Mouse (Mus musculus): ENCODE results near the gene Paqr6. TPM values are rescaled to one million over a fixed set of nuclear protein-coding genes. Genes with fewer than 3 reads are reported as not detected.

Paqr6 gene
- polyA plus RNA-seq, 1 experiment from 2014 or later: 8.5 TPM

- H3K9me3 ChIP-seq (ENCODE audit: control insufficient read depth, low read length): no peaks in the 10 kb centered on the region
- no peak overlapping the region for H3K4me3 ChIP-seq (ENCODE audit: low read length)
- ATAC-seq (ENCODE audit: low FRiP score, low TSS enrichment): no peak
- no peak overlapping the region for H3K9ac ChIP-seq (ENCODE audit: low read depth, low read length)
- peaks cover 70% of the 10 kb centered on the region for H3K36me3 ChIP-seq (ENCODE audit: control insufficient read depth, insufficient read depth, low read length)
- no peak overlapping the region for H3K4me2 ChIP-seq (replicated peaks; ENCODE audit: low read depth, low read length)
- H3K4me1 ChIP-seq (ENCODE audit: control insufficient read depth, insufficient read depth, low read length): no peaks in the 10 kb centered on the region
- no peaks in the 10 kb centered on the region for H3K27me3 ChIP-seq (ENCODE audit: control insufficient read depth, insufficient read depth, low read length)
- no peak overlapping the region for H3K27ac ChIP-seq (ENCODE audit: low read depth, low read length)
- 92% methylated on average over 4 of the region's 4 CpGs for WGBS
Observed at GRCm38 (mm10) chr3:88415668-88416067, 51.3 kb downstream of the Paqr6 start.

GRCm38 (mm10) chr3:88418016-88418415 is 53.6 kb downstream of the Paqr6 start:
- Histone ChIP-seq H3K4me3 (ENCODE audit: low read length) (no peak overlapping the region), H3K4me1 (ENCODE audit: control insufficient read depth, insufficient read depth, low read length) (peaks cover 6% of the 10 kb centered on the region; the same call in 1 of the 2 replicates), H3K27ac (ENCODE audit: low read depth, low read length) (no peak overlapping the region), H3K9me3 (ENCODE audit: control insufficient read depth, low read length) (no peaks in the 10 kb centered on the region), H3K4me2 (replicated peaks; ENCODE audit: low read depth, low read length) (no peak overlapping the region), H3K27me3 (ENCODE audit: control insufficient read depth, insufficient read depth, low read length) (no peaks in the 10 kb centered on the region), H3K36me3 (ENCODE audit: control insufficient read depth, insufficient read depth, low read length) (peaks cover 71% of the 10 kb centered on the region), H3K9ac (ENCODE audit: low read depth, low read length) (no peak overlapping the region)
- no peak for ATAC-seq (ENCODE audit: low FRiP score, low TSS enrichment)
- 89% methylated on average over 6 of the region's 6 CpGs for WGBS

Other genes starting within 250 kb of the Paqr6 start
- gene Mef2d, start 222.2 kb upstream of the Paqr6 start, polyA plus RNA-seq (2014; fragmentation: Nextera tagmentation; extraction: Ambion mirVana): 12.6 and 21.8 TPM in 2 replicates
- gene Rhbg, start 109.9 kb upstream of the Paqr6 start, polyA plus RNA-seq (2014; fragmentation: Nextera tagmentation; extraction: Ambion mirVana): 2.2 and 3.7 TPM in 2 replicates
- gene Gm38392, start 77.4 kb upstream of the Paqr6 start, polyA plus RNA-seq (2014; fragmentation: Nextera tagmentation; extraction: Ambion mirVana): 0.79 TPM in 1 of 2 replicates, not detected in the other
- gene Tsacc, start 67.6 kb upstream of the Paqr6 start, polyA plus RNA-seq (2014; fragmentation: Nextera tagmentation; extraction: Ambion mirVana): 15.4 and 20.0 TPM in 2 replicates
- gene Cct3, start 67.5 kb upstream of the Paqr6 start, polyA plus RNA-seq (2014; fragmentation: Nextera tagmentation; extraction: Ambion mirVana): 603 and 679 TPM in 2 replicates
- gene Glmp, start 39.6 kb upstream of the Paqr6 start, polyA plus RNA-seq (2014; fragmentation: Nextera tagmentation; extraction: Ambion mirVana): 114 and 138 TPM in 2 replicates
- 3.4 and 5.5 TPM in 2 replicates for gene Tmem79, start 28.4 kb upstream of the Paqr6 start, polyA plus RNA-seq (2014; fragmentation: Nextera tagmentation; extraction: Ambion mirVana)
- gene Smg5, start 28.3 kb upstream of the Paqr6 start, polyA plus RNA-seq (2014; fragmentation: Nextera tagmentation; extraction: Ambion mirVana): 36.5 and 47.4 TPM in 2 replicates
- 0.28 TPM in 1 of 2 replicates, not detected in the other for gene Bglap3, start 8.2 kb downstream of the Paqr6 start, polyA plus RNA-seq (2014; fragmentation: Nextera tagmentation; extraction: Ambion mirVana)
- gene Bglap2, start 14.1 kb downstream of the Paqr6 start, polyA plus RNA-seq (2014; fragmentation: Nextera tagmentation; extraction: Ambion mirVana): not detected in 2 replicates
- gene Bglap, start 19.9 kb downstream of the Paqr6 start, polyA plus RNA-seq (2014; fragmentation: Nextera tagmentation; extraction: Ambion mirVana): 0.57 TPM in 1 of 2 replicates, not detected in the other
- 169 and 181 TPM in 2 replicates for gene Pmf1, start 45.7 kb downstream of the Paqr6 start, polyA plus RNA-seq (2014; fragmentation: Nextera tagmentation; extraction: Ambion mirVana)
- gene Slc25a44, start 60.6 kb downstream of the Paqr6 start, polyA plus RNA-seq (2014; fragmentation: Nextera tagmentation; extraction: Ambion mirVana): 13.1 and 19.4 TPM in 2 replicates
- gene Sema4a, start 96.6 kb downstream of the Paqr6 start, polyA plus RNA-seq (2014; fragmentation: Nextera tagmentation; extraction: Ambion mirVana): 5.7 and 10.0 TPM in 2 replicates
- gene Lmna, start 145.4 kb downstream of the Paqr6 start, polyA plus RNA-seq (2014; fragmentation: Nextera tagmentation; extraction: Ambion mirVana): 41.6 and 55.7 TPM in 2 replicates
- gene Mex3a, start 167.8 kb downstream of the Paqr6 start, polyA plus RNA-seq (2014; fragmentation: Nextera tagmentation; extraction: Ambion mirVana): 31.6 and 32.2 TPM in 2 replicates
- 14.2 and 16.7 TPM in 2 replicates for gene Rab25, start 183.7 kb downstream of the Paqr6 start, polyA plus RNA-seq (2014; fragmentation: Nextera tagmentation; extraction: Ambion mirVana)
- gene Lamtor2, start 188.5 kb downstream of the Paqr6 start, polyA plus RNA-seq (2014; fragmentation: Nextera tagmentation; extraction: Ambion mirVana): 81.7 and 165 TPM in 2 replicates
- 51.4 and 73.4 TPM in 2 replicates for gene Ubqln4, start 189.2 kb downstream of the Paqr6 start, polyA plus RNA-seq (2014; fragmentation: Nextera tagmentation; extraction: Ambion mirVana)
- 260 and 303 TPM in 2 replicates for gene Ssr2, start 211.3 kb downstream of the Paqr6 start, polyA plus RNA-seq (2014; fragmentation: Nextera tagmentation; extraction: Ambion mirVana)
- gene Arhgef2, start 241.4 kb downstream of the Paqr6 start, polyA plus RNA-seq (2014; fragmentation: Nextera tagmentation; extraction: Ambion mirVana): 110 and 127 TPM in 2 replicates

All from kidney, embryonic 14.5 days (tissue).